Mouse (Mus musculus): ENCODE data around the gene Wfdc11. TPM values are rescaled to one million over a fixed set of nuclear protein-coding genes. Genes with fewer than 3 reads are reported as not detected.
"Not testable (repeated sequence)": the region's sequence is repeated elsewhere in the genome, so short reads cannot be mapped to it uniquely, and the experiment has no call there.

Wfdc11 gene
- not detected for total RNA-seq (2021)
- long read RNA-seq, experiment 1, result 0 reads
- long read RNA-seq, experiment 2, result 0 reads

GRCm38 (mm10) chr2:164673987-164674386 is at the start of gene Wfdc11:
Gene Wfdc11, minus strand, starts transcription at chr2:164674087.
- no peak for TF ChIP-seq CTCF (IDR thresholded peaks at IDR 0.05)
- DNase-seq, result no peak
- no peak within 1 kb of the TSS for H3K4me3 ChIP-seq
- intact Hi-C loops (cut with DNase I), result no loop called here
- no peak within 1 kb of the TSS for H3K27ac ChIP-seq

- Histone ChIP-seq H3K4me3 (no peak overlapping the region), H3K27ac (no peak overlapping the region)
- intact Hi-C loops (cut with DNase I), result no loop called here
- no peak for TF ChIP-seq CTCF (IDR thresholded peaks at IDR 0.05)
- DNase-seq, result no peak
Measured at GRCm38 (mm10) chr2:164723276-164723675, 49.4 kb upstream of the Wfdc11 start.

- H3K27ac ChIP-seq; intact Hi-C loops (cut with DNase I); H3K4me3 ChIP-seq; DNase-seq: not testable (repeated sequence)
Measured at GRCm38 (mm10) chr2:164716194-164716786, 42.4 kb upstream of the Wfdc11 start.

- DNase-seq, result no peak
- Histone ChIP-seq H3K4me3 (no peak within 1 kb of the TSS), H3K27ac (no peak within 1 kb of the TSS)
- no peak for TF ChIP-seq CTCF (IDR thresholded peaks at IDR 0.05)
- intact Hi-C loops (cut with DNase I), result no loop called here
Measured at GRCm38 (mm10) chr2:164715005-164715404, 41.1 kb upstream of the Wfdc11 start, which contains the start of gene Spint5. Gene Spint5, plus strand, starts transcription at chr2:164715305.

GRCm38 (mm10) chr2:164705991-164706390 is 32.1 kb upstream of the Wfdc11 start:
- Histone ChIP-seq H3K27ac (no peak overlapping the region), H3K4me3 (no peak overlapping the region)
- no peak for TF ChIP-seq CTCF (IDR thresholded peaks at IDR 0.05)
- DNase-seq, result no peak
- intact Hi-C loops (cut with DNase I), result no loop called here

GRCm38 (mm10) chr2:164705328-164705727 is 31.4 kb upstream of the Wfdc11 start:
- no peak overlapping the region for H3K4me3 ChIP-seq
- no peak overlapping the region for H3K27ac ChIP-seq
- no peak for DNase-seq
- no peak for TF ChIP-seq CTCF (IDR thresholded peaks at IDR 0.05)
- intact Hi-C loops (cut with DNase I), result no loop called here

GRCm38 (mm10) chr2:164704235-164704634 is 30.3 kb upstream of the Wfdc11 start:
- Histone ChIP-seq H3K27ac (no peak overlapping the region), H3K4me3 (no peak overlapping the region)
- no peak for TF ChIP-seq CTCF (IDR thresholded peaks at IDR 0.05)
- DNase-seq, result no peak
- intact Hi-C loops (cut with DNase I), result no loop called here

GRCm38 (mm10) chr2:164701761-164702160 is 27.9 kb upstream of the Wfdc11 start:
- TF ChIP-seq CTCF (IDR thresholded peaks at IDR 0.05), result no peak
- Histone ChIP-seq H3K4me3 (no peak overlapping the region), H3K27ac (no peak overlapping the region)
- no peak for DNase-seq
- intact Hi-C loops (cut with DNase I), result no loop called here

GRCm38 (mm10) chr2:164700959-164701358 is 27.1 kb upstream of the Wfdc11 start:
- no peak for TF ChIP-seq CTCF (IDR thresholded peaks at IDR 0.05)
- intact Hi-C loops (cut with DNase I), result no loop called here
- no peak for DNase-seq
- H3K4me3 ChIP-seq, result no peak overlapping the region
- no peak overlapping the region for H3K27ac ChIP-seq

- intact Hi-C loops (cut with DNase I), result no loop called here
- no peak within 1 kb of the TSS for H3K27ac ChIP-seq
- no peak for TF ChIP-seq CTCF (IDR thresholded peaks at IDR 0.05)
Measured at GRCm38 (mm10) chr2:164698201-164698600, 24.3 kb upstream of the Wfdc11 start, which contains the start of gene Spint4. Gene Spint4, plus strand, starts transcription at chr2:164698501.

GRCm38 (mm10) chr2:164684807-164685206 is 10.9 kb upstream of the Wfdc11 start, which contains the start of gene Wfdc13:
Gene Wfdc13, plus strand, starts transcription at chr2:164685107.
- no peak within 1 kb of the TSS for H3K4me3 ChIP-seq
- TF ChIP-seq CTCF (IDR thresholded peaks at IDR 0.05), result no peak
- DNase-seq, result no peak
- intact Hi-C loops (cut with DNase I), result no loop called here
- no peak within 1 kb of the TSS for H3K27ac ChIP-seq

More at GRCm38 (mm10) chr2:164698201-164698600, 24.3 kb upstream of the Wfdc11 start, which contains the start of gene Spint4:
- no peak for DNase-seq
- no peak within 1 kb of the TSS for H3K4me3 ChIP-seq

- no peak overlapping the region for H3K27ac ChIP-seq
- no peak for DNase-seq
- intact Hi-C loops (cut with DNase I), result loop anchor here (2.0 to 5.0 kb wide), 2 partner anchors 47 to 119 kb away; no protein-coding TSS in a partner anchor
- TF ChIP-seq CTCF (IDR thresholded peaks at IDR 0.05), result no peak
- H3K4me3 ChIP-seq, result no peak overlapping the region
Measured at GRCm38 (mm10) chr2:164679906-164680305, 6.0 kb upstream of the Wfdc11 start.

GRCm38 (mm10) chr2:164678848-164679625 is 5.2 kb upstream of the Wfdc11 start:
- DNase-seq, result peak; percentile 79
- intact Hi-C loops (cut with DNase I), result loop anchor here (2.0 to 5.0 kb wide), 2 partner anchors 48 to 120 kb away; no protein-coding TSS in a partner anchor
- TF ChIP-seq CTCF (IDR thresholded peaks at IDR 0.05), result peak; percentile 71
- Histone ChIP-seq H3K4me3 (peak overlapping the region; percentile 58), H3K27ac (no peak overlapping the region)
